Mouse (Mus musculus): ENCODE data around the gene Rere. TPM values are rescaled to one million over a fixed set of nuclear protein-coding genes. Genes with fewer than 3 reads are reported as not detected.
"Not testable (repeated sequence)": the region's sequence is repeated elsewhere in the genome, so short reads cannot be mapped to it uniquely, and the experiment has no call there.

Rere gene
- total and polyA plus RNA-seq, 2 experiments from 2014 or later, result 18.9 to 31.3 TPM

- no peak for TF ChIP-seq CTCF (IDR thresholded peaks at IDR 0.05; ENCODE audit: low read depth)
- H3K27me3 ChIP-seq (ENCODE audit: insufficient read depth, low read length), result no peaks in the 10 kb centered on the region
- DNase-seq, result no peak
- no peak overlapping the region for H3K4me3 ChIP-seq (ENCODE audit: low read depth, low read length)
- H3K4me2 ChIP-seq (ENCODE audit: low read depth), result no peak overlapping the region
- no peaks in the 10 kb centered on the region for H3K9me3 ChIP-seq (ENCODE audit: low read length)
- H3K4me1 ChIP-seq (ENCODE audit: insufficient read depth), result no peaks in the 10 kb centered on the region
- peaks cover 8% of the 10 kb centered on the region; the same call in 1 of the 2 replicates for H3K36me3 ChIP-seq (ENCODE audit: insufficient read depth)
- H3K9ac ChIP-seq, result no peak overlapping the region
- 14% methylated on average over 10 of the region's 10 CpGs for WGBS
- ATAC-seq, result no peak
- peak overlapping the region; percentile 48; the same call in 1 of the 2 replicates for H3K27ac ChIP-seq (ENCODE audit: low read depth, low read length)
These were observed 191.4 kb downstream of the Rere start for GRCm38 (mm10) chr4:150472751-150473436.

- Histone ChIP-seq H3K9ac (no peak overlapping the region), H3K9me3 (ENCODE audit: low read length) (no peaks in the 10 kb centered on the region), H3K27me3 (ENCODE audit: insufficient read depth, low read length) (no peaks in the 10 kb centered on the region), H3K4me1 (ENCODE audit: insufficient read depth) (no peaks in the 10 kb centered on the region), H3K36me3 (ENCODE audit: insufficient read depth) (peaks cover 8% of the 10 kb centered on the region; the same call in 1 of the 2 replicates), H3K27ac (ENCODE audit: low read depth, low read length) (peak overlapping the region; percentile 48; the same call in 1 of the 2 replicates), H3K4me2 (ENCODE audit: low read depth) (no peak overlapping the region), H3K4me3 (ENCODE audit: low read depth, low read length) (no peak overlapping the region)
- WGBS, result 59% methylated on average over 4 of the region's 4 CpGs
- no peak for TF ChIP-seq CTCF (IDR thresholded peaks at IDR 0.05; ENCODE audit: low read depth)
- ATAC-seq (no peak), DNase-seq (no peak)
These were observed 192.1 kb downstream of the Rere start for GRCm38 (mm10) chr4:150473437-150474070.

GRCm38 (mm10) chr4:150474086-150474485 is 192.6 kb downstream of the Rere start:
- ATAC-seq (peak; percentile 60), DNase-seq (peak; percentile 64)
- H3K9ac ChIP-seq, result no peak overlapping the region
- no peaks in the 10 kb centered on the region for H3K4me1 ChIP-seq (ENCODE audit: insufficient read depth)
- peaks cover 8% of the 10 kb centered on the region; the same call in 1 of the 2 replicates for H3K36me3 ChIP-seq (ENCODE audit: insufficient read depth)
- 54% methylated on average over 7 of the region's 7 CpGs for WGBS
- no peaks in the 10 kb centered on the region for H3K27me3 ChIP-seq (ENCODE audit: insufficient read depth, low read length)
- no peak overlapping the region for H3K27ac ChIP-seq (ENCODE audit: low read depth, low read length)
- no peak for TF ChIP-seq CTCF (IDR thresholded peaks at IDR 0.05; ENCODE audit: low read depth)
- no peak overlapping the region for H3K4me3 ChIP-seq (ENCODE audit: low read depth, low read length)
- H3K4me2 ChIP-seq (ENCODE audit: low read depth), result no peak overlapping the region
- no peaks in the 10 kb centered on the region for H3K9me3 ChIP-seq (ENCODE audit: low read length)

GRCm38 (mm10) chr4:150476258-150476657 is 194.8 kb downstream of the Rere start:
- Histone ChIP-seq H3K9me3 (ENCODE audit: low read length) (no peaks in the 10 kb centered on the region), H3K27me3 (ENCODE audit: insufficient read depth, low read length) (no peaks in the 10 kb centered on the region), H3K4me1 (ENCODE audit: insufficient read depth) (no peaks in the 10 kb centered on the region), H3K4me2 (ENCODE audit: low read depth) (no peak overlapping the region), H3K9ac (no peak overlapping the region), H3K36me3 (ENCODE audit: insufficient read depth) (peaks cover 13% of the 10 kb centered on the region), H3K4me3 (ENCODE audit: low read depth, low read length) (no peak overlapping the region), H3K27ac (ENCODE audit: low read depth, low read length) (no peak overlapping the region)
- no peak for ATAC-seq
- DNase-seq, result no peak
- peak; percentile 47 for TF ChIP-seq CTCF (IDR thresholded peaks at IDR 0.05; ENCODE audit: low read depth)
- 54% methylated on average over 5 of the region's 5 CpGs for WGBS

GRCm38 (mm10) chr4:150478006-150478405 is 196.6 kb downstream of the Rere start:
- Histone ChIP-seq H3K9me3 (ENCODE audit: low read length) (no peaks in the 10 kb centered on the region), H3K9ac (no peak overlapping the region), H3K4me2 (ENCODE audit: low read depth) (no peak overlapping the region), H3K4me1 (ENCODE audit: insufficient read depth) (no peaks in the 10 kb centered on the region), H3K36me3 (ENCODE audit: insufficient read depth) (peaks cover 23% of the 10 kb centered on the region), H3K4me3 (ENCODE audit: low read depth, low read length) (no peak overlapping the region), H3K27me3 (ENCODE audit: insufficient read depth, low read length) (no peaks in the 10 kb centered on the region), H3K27ac (ENCODE audit: low read depth, low read length) (no peak overlapping the region)
- no peak for TF ChIP-seq CTCF (IDR thresholded peaks at IDR 0.05; ENCODE audit: low read depth)
- ATAC-seq (no peak), DNase-seq (no peak)
- WGBS, result 95% methylated on average over 6 of the region's 6 CpGs

GRCm38 (mm10) chr4:150483081-150483480 is 201.6 kb downstream of the Rere start:
- Histone ChIP-seq H3K4me1 (ENCODE audit: insufficient read depth) (peaks cover 10% of the 10 kb centered on the region; the same call in 1 of the 2 replicates), H3K36me3 (ENCODE audit: insufficient read depth) (peaks cover 17% of the 10 kb centered on the region)
- H3K4me3 ChIP-seq (ENCODE audit: low read depth, low read length); DNase-seq; H3K27me3 ChIP-seq (ENCODE audit: insufficient read depth, low read length); H3K9me3 ChIP-seq (ENCODE audit: low read length); H3K27ac ChIP-seq (ENCODE audit: low read depth, low read length); ATAC-seq; H3K9ac ChIP-seq; H3K4me2 ChIP-seq (ENCODE audit: low read depth): not testable (repeated sequence)
- WGBS, result 90% methylated on average over 5 of the region's 5 CpGs

- Histone ChIP-seq H3K36me3 (ENCODE audit: insufficient read depth) (peaks cover 10% of the 10 kb centered on the region; the same call in 1 of the 2 replicates), H3K9ac (no peak overlapping the region), H3K9me3 (ENCODE audit: low read length) (no peaks in the 10 kb centered on the region), H3K27ac (ENCODE audit: low read depth, low read length) (no peak overlapping the region), H3K4me1 (ENCODE audit: insufficient read depth) (peaks cover 22% of the 10 kb centered on the region), H3K4me3 (ENCODE audit: low read depth, low read length) (no peak overlapping the region), H3K4me2 (ENCODE audit: low read depth) (no peak overlapping the region), H3K27me3 (ENCODE audit: insufficient read depth, low read length) (no peaks in the 10 kb centered on the region)
- no peak for TF ChIP-seq CTCF (IDR thresholded peaks at IDR 0.05; ENCODE audit: low read depth)
- DNase-seq, result no peak
- 23% methylated on average over 2 of the region's 2 CpGs for WGBS
- no peak for ATAC-seq
These were observed 204.7 kb downstream of the Rere start for GRCm38 (mm10) chr4:150486097-150486496.
